Mouse (Mus musculus): ENCODE results near the gene Fam214a.

DNA sequence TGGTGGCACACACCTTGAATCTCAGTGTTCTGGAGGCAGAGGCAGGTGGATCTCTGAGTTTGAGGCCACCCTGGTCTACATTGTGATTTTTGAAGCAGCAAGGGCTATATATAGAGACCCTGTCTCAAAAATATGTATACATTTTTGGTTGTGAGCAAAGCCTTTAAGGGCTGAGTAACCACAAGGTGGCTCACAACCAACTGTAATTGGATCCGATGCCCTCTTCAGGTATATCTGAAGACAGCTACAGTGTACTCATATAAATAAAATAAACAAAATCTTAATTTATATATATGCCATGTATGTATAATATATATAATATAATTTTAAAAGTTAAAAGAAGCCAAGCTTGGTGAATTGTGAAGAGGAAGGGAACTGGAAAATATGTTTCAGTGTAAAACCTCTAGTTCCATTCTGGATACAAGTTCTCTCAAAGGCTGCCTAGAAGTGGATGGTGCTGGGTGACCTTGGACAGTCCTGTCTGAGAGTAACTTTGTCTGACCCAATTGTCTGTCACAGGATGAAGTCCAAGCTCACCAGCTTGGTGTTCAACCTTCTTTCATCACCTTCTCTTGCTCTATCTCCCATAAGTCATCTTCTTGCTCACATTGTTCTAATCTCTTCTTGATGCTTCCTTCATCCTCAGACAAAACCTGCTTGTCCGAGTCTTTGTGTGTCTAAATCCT is 89.3 kb downstream of the Fam214a start:
- TF ChIP-seq CTCF (IDR thresholded peaks at IDR 0.05; ENCODE audit: low read depth) (no peak), EP300 (IDR thresholded peaks at IDR 0.05; ENCODE audit: low read depth) (no peak)

All from heart, postnatal 0 days (tissue).